Mouse (Mus musculus): ENCODE measurements around the gene Chst11. TPM values are rescaled to one million over a fixed set of nuclear protein-coding genes. Genes with fewer than 3 reads are reported as not detected.

The Chst11 gene
- polyA plus RNA-seq, 1 experiment from 2014 or later = 5.4 TPM

GRCm38 (mm10) chr10:83224999-83225398 lies 239.7 kb downstream of the Chst11 start:
- Histone ChIP-seq H3K27ac (ENCODE audit: low read depth, low read length) (no peak overlapping the region), H3K4me3 (ENCODE audit: low read length) (no peak overlapping the region), H3K9ac (ENCODE audit: low read depth, low read length) (no peak overlapping the region), H3K36me3 (ENCODE audit: control insufficient read depth, insufficient read depth, low read length) (no peaks in the 10 kb centered on the region), H3K4me1 (ENCODE audit: control insufficient read depth, insufficient read depth, low read length) (no peaks in the 10 kb centered on the region), H3K27me3 (ENCODE audit: control insufficient read depth, insufficient read depth, low read length) (no peaks in the 10 kb centered on the region), H3K9me3 (ENCODE audit: control insufficient read depth, low read length) (peaks cover 5% of the 10 kb centered on the region; the same call in 1 of the 2 replicates), H3K4me2 (replicated peaks; ENCODE audit: low read depth, low read length) (no peak overlapping the region)
- 53% methylated on average over 3 of the region's 3 CpGs for WGBS
- no peak for ATAC-seq (ENCODE audit: low FRiP score, low TSS enrichment)

- 77% methylated on average over 4 of the region's 4 CpGs for WGBS
- Histone ChIP-seq H3K36me3 (ENCODE audit: control insufficient read depth, insufficient read depth, low read length) (no peaks in the 10 kb centered on the region), H3K27ac (ENCODE audit: low read depth, low read length) (no peak overlapping the region), H3K4me3 (ENCODE audit: low read length) (no peak overlapping the region), H3K4me2 (replicated peaks; ENCODE audit: low read depth, low read length) (no peak overlapping the region), H3K9ac (ENCODE audit: low read depth, low read length) (no peak overlapping the region), H3K9me3 (ENCODE audit: control insufficient read depth, low read length) (peaks cover 3% of the 10 kb centered on the region; the same call in 1 of the 2 replicates), H3K27me3 (ENCODE audit: control insufficient read depth, insufficient read depth, low read length) (no peaks in the 10 kb centered on the region), H3K4me1 (ENCODE audit: control insufficient read depth, insufficient read depth, low read length) (no peaks in the 10 kb centered on the region)
- ATAC-seq (ENCODE audit: low FRiP score, low TSS enrichment) = no peak
These were observed 243.3 kb downstream of the Chst11 start for GRCm38 (mm10) chr10:83228626-83229025.

GRCm38 (mm10) chr10:83233967-83234366 lies 248.7 kb downstream of the Chst11 start:
- Histone ChIP-seq H3K9ac (ENCODE audit: low read depth, low read length) (no peak overlapping the region), H3K27ac (ENCODE audit: low read depth, low read length) (no peak overlapping the region), H3K4me2 (replicated peaks; ENCODE audit: low read depth, low read length) (no peak overlapping the region), H3K4me3 (ENCODE audit: low read length) (no peak overlapping the region), H3K9me3 (ENCODE audit: control insufficient read depth, low read length) (no peaks in the 10 kb centered on the region), H3K36me3 (ENCODE audit: control insufficient read depth, insufficient read depth, low read length) (no peaks in the 10 kb centered on the region), H3K4me1 (ENCODE audit: control insufficient read depth, insufficient read depth, low read length) (no peaks in the 10 kb centered on the region), H3K27me3 (ENCODE audit: control insufficient read depth, insufficient read depth, low read length) (no peaks in the 10 kb centered on the region)
- WGBS = 89% methylated on average over 3 of the region's 3 CpGs
- ATAC-seq (ENCODE audit: low FRiP score, low TSS enrichment) = no peak

GRCm38 (mm10) chr10:83234391-83234790 lies 249.1 kb downstream of the Chst11 start:
- 64% methylated on average over 4 of the region's 4 CpGs for WGBS

GRCm38 (mm10) chr10:83242106-83242686 lies 256.9 kb downstream of the Chst11 start:
- no peaks in the 10 kb centered on the region for H3K27me3 ChIP-seq (ENCODE audit: control insufficient read depth, insufficient read depth, low read length)
- WGBS = 76% methylated on average over 11 of the region's 11 CpGs
- no peak overlapping the region for H3K9ac ChIP-seq (ENCODE audit: low read depth, low read length)
- ATAC-seq (ENCODE audit: low FRiP score, low TSS enrichment) = no peak
- no peaks in the 10 kb centered on the region for H3K36me3 ChIP-seq (ENCODE audit: control insufficient read depth, insufficient read depth, low read length)
- H3K9me3 ChIP-seq (ENCODE audit: control insufficient read depth, low read length) = no peaks in the 10 kb centered on the region
- no peaks in the 10 kb centered on the region for H3K4me1 ChIP-seq (ENCODE audit: control insufficient read depth, insufficient read depth, low read length)
- no peak overlapping the region for H3K4me3 ChIP-seq (ENCODE audit: low read length)
- H3K4me2 ChIP-seq (replicated peaks; ENCODE audit: low read depth, low read length) = no peak overlapping the region
- H3K27ac ChIP-seq (ENCODE audit: low read depth, low read length) = no peak overlapping the region

More at GRCm38 (mm10) chr10:83234391-83234790, 249.1 kb downstream of the Chst11 start:
- Histone ChIP-seq H3K4me2 (replicated peaks; ENCODE audit: low read depth, low read length) (no peak overlapping the region), H3K4me1 (ENCODE audit: control insufficient read depth, insufficient read depth, low read length) (no peaks in the 10 kb centered on the region), H3K27me3 (ENCODE audit: control insufficient read depth, insufficient read depth, low read length) (no peaks in the 10 kb centered on the region), H3K9ac (ENCODE audit: low read depth, low read length) (no peak overlapping the region), H3K27ac (ENCODE audit: low read depth, low read length) (no peak overlapping the region), H3K36me3 (ENCODE audit: control insufficient read depth, insufficient read depth, low read length) (no peaks in the 10 kb centered on the region), H3K9me3 (ENCODE audit: control insufficient read depth, low read length) (no peaks in the 10 kb centered on the region), H3K4me3 (ENCODE audit: low read length) (no peak overlapping the region)
- ATAC-seq (ENCODE audit: low FRiP score, low TSS enrichment) = no peak

- 32% methylated on average over 6 of the region's 6 CpGs for WGBS
- H3K27ac ChIP-seq (ENCODE audit: low read depth, low read length) = no peak overlapping the region
- no peaks in the 10 kb centered on the region for H3K36me3 ChIP-seq (ENCODE audit: control insufficient read depth, insufficient read depth, low read length)
- no peaks in the 10 kb centered on the region for H3K9me3 ChIP-seq (ENCODE audit: control insufficient read depth, low read length)
- H3K4me2 ChIP-seq (replicated peaks; ENCODE audit: low read depth, low read length) = no peak overlapping the region
- no peaks in the 10 kb centered on the region for H3K4me1 ChIP-seq (ENCODE audit: control insufficient read depth, insufficient read depth, low read length)
- no peak for ATAC-seq (ENCODE audit: low FRiP score, low TSS enrichment)
- H3K4me3 ChIP-seq (ENCODE audit: low read length) = no peak overlapping the region
- no peak overlapping the region for H3K9ac ChIP-seq (ENCODE audit: low read depth, low read length)
- H3K27me3 ChIP-seq (ENCODE audit: control insufficient read depth, insufficient read depth, low read length) = no peaks in the 10 kb centered on the region
These were observed 258.8 kb downstream of the Chst11 start for GRCm38 (mm10) chr10:83244131-83244530.

Other genes with a start within 250 kb of the Chst11 start
- 54.7 and 55.0 TPM in 2 replicates for gene Nfyb, start 221.4 kb upstream of the Chst11 start, polyA plus RNA-seq (2014; fragmentation: Nextera tagmentation; extraction: Ambion mirVana)
- 72.4 and 136 TPM in 2 replicates for gene Txnrd1, start 151.5 kb upstream of the Chst11 start, polyA plus RNA-seq (2014; fragmentation: Nextera tagmentation; extraction: Ambion mirVana)
- gene Eid3, start 118.9 kb upstream of the Chst11 start, polyA plus RNA-seq (2014; fragmentation: Nextera tagmentation; extraction: Ambion mirVana) = 0.34 and 0.81 TPM in 2 replicates

Measured in kidney, embryonic 14.5 days (tissue).